Mouse (Mus musculus) spleen, adult 2 months (tissue): ENCODE measurements around the gene Tmco4.

Experiments
- CTCF ChIP-seq: fragments of 200-500 bp; IDR thresholded peaks from 2 replicates; pipeline ENCODE4 v1.5.1; 2011; ENCODE audit warnings: mild to moderate bottlenecking, inconsistent platforms; ENCODE audit not compliant: insufficient read depth, insufficient read length, insufficient replicate concordance; ENCODE audit errors: extremely low read depth
- POLR2A ChIP-seq: fragments of 200-500 bp; IDR thresholded peaks from 2 replicates; pipeline ENCODE4 v1.6.1; 2011; ENCODE audit warnings: low read depth, low read length, inconsistent platforms

- no peak for TF ChIP-seq POLR2A
- no peak for TF ChIP-seq CTCF
Observed at GRCm38 (mm10) chr4:139093196-139093530, 120.5 kb downstream of the Tmco4 start.
